Mouse (Mus musculus): ENCODE results near the gene Myh10. TPM values are rescaled to one million over a fixed set of nuclear protein-coding genes. Genes with fewer than 3 reads are reported as not detected.
A peak's percentile ranks its signal among the peaks of the same experiment; 100 is the strongest.

Myh10 gene
- polyA plus RNA-seq, 2 experiments = 14.9 to 28.4 TPM

GRCm38 (mm10) chr11:68807787-68808186 lies 116.4 kb downstream of the Myh10 start:
- no peaks in the 10 kb centered on the region for H3K4me1 ChIP-seq (replicated peaks; ENCODE audit: control insufficient read depth in 2 of 2, insufficient read depth in 2 of 2, low read length in 1 of 2)
- 34% methylated on average over 6 of the region's 6 CpGs for WGBS (ENCODE audit: insufficient replicate concordance)
- 0 out of 2 replicates have a peak, but pooled peaks have one; percentile 14 for ATAC-seq (ENCODE audit: insufficient read depth)
- no peak overlapping the region for H3K9ac ChIP-seq (replicated peaks)
- no peaks in the 10 kb centered on the region for H3K27me3 ChIP-seq (ENCODE audit: control insufficient read depth, insufficient read depth, low read length)
- H3K4me2 ChIP-seq (ENCODE audit: low read depth) = no peak overlapping the region
- DNase-seq (ENCODE audit: low read depth in 3 of 3, low spot score in 3 of 3) = peak; percentile 11 to 23 (median 14)
- no peaks in the 10 kb centered on the region for H3K9me3 ChIP-seq (ENCODE audit: control insufficient read depth, low read length)
- H3K36me3 ChIP-seq (replicated peaks; ENCODE audit: control insufficient read depth, insufficient read depth, low read depth) = peaks cover 44% of the 10 kb centered on the region
- no peak overlapping the region for H3K4me3 ChIP-seq (ENCODE audit: insufficient read depth in 1 of 2, low read depth in 2 of 2, low read length in 2 of 2)
- H3K27ac ChIP-seq = no peak overlapping the region
- TF ChIP-seq CTCF (IDR thresholded peaks at IDR 0.05; ENCODE audit: low read depth) = peak; percentile 98
- no peak for TF ChIP-seq EP300 (IDR thresholded peaks at IDR 0.05; ENCODE audit: low read depth)

GRCm38 (mm10) chr11:68811881-68812577 lies 120.7 kb downstream of the Myh10 start:
- H3K27ac ChIP-seq = no peak overlapping the region
- H3K9ac ChIP-seq (replicated peaks) = no peak overlapping the region
- no peaks in the 10 kb centered on the region for H3K27me3 ChIP-seq (ENCODE audit: control insufficient read depth, insufficient read depth, low read length)
- WGBS (ENCODE audit: insufficient replicate concordance) = 81% methylated on average over 9 of the region's 9 CpGs
- H3K9me3 ChIP-seq (ENCODE audit: control insufficient read depth, low read length) = no peaks in the 10 kb centered on the region
- no peak overlapping the region for H3K4me3 ChIP-seq (ENCODE audit: insufficient read depth in 1 of 2, low read depth in 2 of 2, low read length in 2 of 2)
- no peak overlapping the region for H3K4me2 ChIP-seq (ENCODE audit: low read depth)
- TF ChIP-seq CTCF (IDR thresholded peaks at IDR 0.05; ENCODE audit: low read depth) (no peak), EP300 (IDR thresholded peaks at IDR 0.05; ENCODE audit: low read depth) (no peak)
- DNase-seq (ENCODE audit: low read depth in 3 of 3, low spot score in 3 of 3) (no peak), ATAC-seq (ENCODE audit: insufficient read depth) (no peak)
- H3K36me3 ChIP-seq (replicated peaks; ENCODE audit: control insufficient read depth, insufficient read depth, low read depth) = peaks cover 56% of the 10 kb centered on the region
- H3K4me1 ChIP-seq (replicated peaks; ENCODE audit: control insufficient read depth in 2 of 2, insufficient read depth in 2 of 2, low read length in 1 of 2) = no peaks in the 10 kb centered on the region

- peaks cover 27% of the 10 kb centered on the region for H3K36me3 ChIP-seq (replicated peaks; ENCODE audit: control insufficient read depth, insufficient read depth, low read depth)
- H3K4me1 ChIP-seq (replicated peaks; ENCODE audit: control insufficient read depth in 2 of 2, insufficient read depth in 2 of 2, low read length in 1 of 2) = no peaks in the 10 kb centered on the region
- no peak for TF ChIP-seq EP300 (IDR thresholded peaks at IDR 0.05; ENCODE audit: low read depth)
- no peak for TF ChIP-seq CTCF (IDR thresholded peaks at IDR 0.05; ENCODE audit: low read depth)
- no peak overlapping the region for H3K4me3 ChIP-seq (ENCODE audit: insufficient read depth in 1 of 2, low read depth in 2 of 2, low read length in 2 of 2)
- no peaks in the 10 kb centered on the region for H3K9me3 ChIP-seq (ENCODE audit: control insufficient read depth, low read length)
- no peak overlapping the region for H3K9ac ChIP-seq (replicated peaks)
- DNase-seq (ENCODE audit: low read depth in 3 of 3, low spot score in 3 of 3) = no peak
- WGBS (ENCODE audit: insufficient replicate concordance) = 79% methylated on average over 8 of the region's 8 CpGs
- H3K27ac ChIP-seq = no peak overlapping the region
- H3K4me2 ChIP-seq (ENCODE audit: low read depth) = no peak overlapping the region
- no peak for ATAC-seq (ENCODE audit: insufficient read depth)
- H3K27me3 ChIP-seq (ENCODE audit: control insufficient read depth, insufficient read depth, low read length) = no peaks in the 10 kb centered on the region
These were observed 127.1 kb downstream of the Myh10 start for GRCm38 (mm10) chr11:68818416-68818815.

DNA sequence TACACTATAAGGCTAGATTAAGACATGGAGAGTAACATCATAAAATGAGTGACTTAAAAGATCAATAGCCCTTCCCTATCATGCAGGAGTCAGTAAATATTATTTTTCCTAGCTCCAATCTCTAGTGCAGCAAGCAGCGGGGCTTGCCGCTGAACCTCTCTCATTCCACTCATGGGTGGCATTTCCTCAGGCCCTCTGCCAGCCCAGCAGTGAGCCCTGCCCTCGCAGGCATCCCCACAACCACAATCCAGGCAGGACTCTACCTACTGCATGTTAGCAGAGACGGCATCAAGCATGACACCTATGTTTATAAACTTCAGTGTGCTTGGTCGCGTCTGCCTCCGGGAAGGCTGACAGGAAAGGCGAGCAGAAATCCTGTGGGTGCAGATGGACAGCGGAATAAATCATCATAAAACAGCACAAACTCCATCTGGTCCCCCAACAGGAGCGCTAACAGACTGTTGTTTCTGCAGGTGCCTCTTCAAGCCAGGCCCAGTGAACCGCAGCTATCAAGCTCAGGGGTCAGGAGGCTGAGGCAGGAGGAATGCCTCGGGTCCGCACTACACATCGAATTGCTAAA lies 128.0 kb downstream of the Myh10 start:
- no peaks in the 10 kb centered on the region for H3K9me3 ChIP-seq (ENCODE audit: control insufficient read depth, low read length)
- no peak for TF ChIP-seq CTCF (IDR thresholded peaks at IDR 0.05; ENCODE audit: low read depth)
- no peak for TF ChIP-seq EP300 (IDR thresholded peaks at IDR 0.05; ENCODE audit: low read depth)
- H3K4me2 ChIP-seq (ENCODE audit: low read depth) = no peak overlapping the region
- ATAC-seq (ENCODE audit: insufficient read depth) (no peak), DNase-seq (ENCODE audit: low read depth in 3 of 3, low spot score in 3 of 3) (no peak)
- H3K4me1 ChIP-seq (replicated peaks; ENCODE audit: control insufficient read depth in 2 of 2, insufficient read depth in 2 of 2, low read length in 1 of 2) = no peaks in the 10 kb centered on the region
- no peak overlapping the region for H3K4me3 ChIP-seq (ENCODE audit: insufficient read depth in 1 of 2, low read depth in 2 of 2, low read length in 2 of 2)
- no peak overlapping the region for H3K27ac ChIP-seq
- 88% methylated on average over 14 of the region's 14 CpGs for WGBS (ENCODE audit: insufficient replicate concordance)
- no peaks in the 10 kb centered on the region for H3K27me3 ChIP-seq (ENCODE audit: control insufficient read depth, insufficient read depth, low read length)
- no peak overlapping the region for H3K9ac ChIP-seq (replicated peaks)
- H3K36me3 ChIP-seq (replicated peaks; ENCODE audit: control insufficient read depth, insufficient read depth, low read depth) = peaks cover 21% of the 10 kb centered on the region

- H3K27ac ChIP-seq = no peak overlapping the region
- no peaks in the 10 kb centered on the region for H3K27me3 ChIP-seq (ENCODE audit: control insufficient read depth, insufficient read depth, low read length)
- H3K4me3 ChIP-seq (ENCODE audit: insufficient read depth in 1 of 2, low read depth in 2 of 2, low read length in 2 of 2) = no peak overlapping the region
- H3K9ac ChIP-seq (replicated peaks) = no peak overlapping the region
- TF ChIP-seq CTCF (IDR thresholded peaks at IDR 0.05; ENCODE audit: low read depth) (no peak), EP300 (IDR thresholded peaks at IDR 0.05; ENCODE audit: low read depth) (no peak)
- 84% methylated on average over 15 of the region's 15 CpGs for WGBS (ENCODE audit: insufficient replicate concordance)
- no peak overlapping the region for H3K4me2 ChIP-seq (ENCODE audit: low read depth)
- no peaks in the 10 kb centered on the region for H3K9me3 ChIP-seq (ENCODE audit: control insufficient read depth, low read length)
- H3K36me3 ChIP-seq (replicated peaks; ENCODE audit: control insufficient read depth, insufficient read depth, low read depth) = peaks cover 9% of the 10 kb centered on the region
- no peak for ATAC-seq (ENCODE audit: insufficient read depth)
- no peak for DNase-seq (ENCODE audit: low read depth in 3 of 3, low spot score in 3 of 3)
- no peaks in the 10 kb centered on the region for H3K4me1 ChIP-seq (replicated peaks; ENCODE audit: control insufficient read depth in 2 of 2, insufficient read depth in 2 of 2, low read length in 1 of 2)
These were observed 131.0 kb downstream of the Myh10 start for GRCm38 (mm10) chr11:68822326-68822725.

Measured in liver, embryonic 14.5 days (tissue).